Mouse (Mus musculus) erythroblast, embryonic 14.5 days (primary cell): ENCODE measurements around the gene Mog.

ENCODE experiments used
- GATA1 ChIP-seq: IDR thresholded peaks from 2 replicates; pipeline ENCODE4 v1.6.1; 2012; ENCODE audit warnings: low read length, inconsistent platforms, mixed read lengths
- TAL1 ChIP-seq: IDR thresholded peaks from 3 replicates; pipeline ENCODE4 v1.6.1; 2012; ENCODE audit warnings: low read length, inconsistent platforms, mixed read lengths

DNA sequence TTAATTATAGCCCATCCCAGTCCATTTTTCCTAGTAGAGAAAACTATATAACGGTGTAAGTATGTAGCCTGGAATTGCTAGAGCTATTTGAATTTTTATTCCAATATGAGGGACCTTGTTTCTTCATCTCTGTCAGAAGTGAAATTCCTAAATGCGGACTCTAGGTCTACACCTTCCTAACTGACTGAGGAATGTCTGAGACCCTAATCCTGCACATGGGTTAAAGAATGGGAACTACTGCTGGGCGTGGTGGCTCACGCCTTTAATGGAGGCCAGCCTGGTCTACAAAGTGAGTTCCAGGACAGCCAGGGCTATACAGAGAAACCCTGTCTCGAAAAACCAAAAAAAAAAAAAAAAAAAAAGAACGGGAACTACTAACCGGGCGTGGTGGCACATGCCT is 6.0 kb upstream of the Mog start:
- TF ChIP-seq GATA1 (no peak), TAL1 (no peak)
